Mouse (Mus musculus) hindbrain, postnatal 0 days (tissue): ENCODE measurements around the gene Ccdc12. TPM values are rescaled to one million over a fixed set of nuclear protein-coding genes. Genes with fewer than 3 reads are reported as not detected.

Experiments
- ATAC-seq: fragments of 200-750 bp; cut with Nextera tagmentation; 2 replicates; pipeline ENCODE4 v1.8.0; 2017; ENCODE audit warnings: mild to moderate bottlenecking, moderate TSS enrichment, moderate library complexity
- DNase-seq: peaks from one replicate; pipeline ENCODE4 v3.0.0-alpha.2; 2015; ENCODE audit warnings: low spot score
- H3K27ac ChIP-seq: fragments of 300-500 bp; sonication (generic); 2 replicates; pipeline ENCODE4 v1.5.1; 2014; ENCODE audit warnings: mild to moderate bottlenecking
- H3K27me3 ChIP-seq: fragments of 300-500 bp; sonication (generic); 2 replicates; pipeline ENCODE4 v1.6.1; 2014; ENCODE audit warnings: low read length, mixed read lengths; ENCODE audit not compliant: insufficient read depth
- H3K36me3 ChIP-seq: fragments of 300-500 bp; sonication (generic); 2 replicates; pipeline ENCODE4 v1.6.1; 2014; ENCODE audit warnings: low read length, mixed read lengths; ENCODE audit not compliant: insufficient read depth
- H3K4me1 ChIP-seq: fragments of 300-500 bp; sonication (generic); 2 replicates; pipeline ENCODE4 v1.6.1; 2014; ENCODE audit warnings: antibody characterized with exemption, low read length, mixed read lengths; ENCODE audit not compliant: insufficient read depth
- H3K4me2 ChIP-seq: fragments of 300-500 bp; sonication (generic); 2 replicates; pipeline ENCODE4 v1.6.1; 2014; ENCODE audit warnings: low read depth, mild to moderate bottlenecking, low read length, moderate library complexity, mixed read lengths
- H3K4me3 ChIP-seq: fragments of 300-500 bp; sonication (generic); 2 replicates; pipeline ENCODE4 v1.5.1; 2014; ENCODE audit warnings: low read length
- H3K9ac ChIP-seq: fragments of 300-500 bp; sonication (generic); replicated peaks from 2 replicates; pipeline ENCODE4 v1.6.1; 2014; ENCODE audit warnings: mild to moderate bottlenecking, low read length, moderate library complexity, mixed read lengths
- H3K9me3 ChIP-seq: fragments of 300-500 bp; sonication (generic); 2 replicates; pipeline ENCODE4 v1.6.1; 2016; ENCODE audit warnings: low read length, mixed read lengths
- CTCF ChIP-seq: IDR thresholded peaks from 2 replicates; pipeline ENCODE4 v1.5.1; 2016; ENCODE audit warnings: antibody characterized with exemption, control low read depth, low read depth
- WGBS: fragments of 180-500 bp; shearing (Covaris S2); extraction: QIAGEN DNeasy Blood & Tissue Kit; methylation state at CpG from one replicate; pipeline ENCODE4 v1.1.7; 2014; 5-methylcytosine and 5-hydroxymethylcytosine counted together
- polyA plus RNA-seq: library from polyadenylated mRNA; unstranded; fragments of >200 nt; fragmentation: Nextera tagmentation; extraction: Ambion mirVana; gene quantifications from 2 replicates; pipeline ENCODE4 v1.2.1, GENCODE M21; 2015
- total RNA-seq: library from RNA; depleted of rRNA; stranded (reverse); fragments of >200 nt; gene quantifications from 2 replicates; pipeline ENCODE4 v1.2.3, GENCODE M21; 2014

The Ccdc12 gene
- total and polyA plus RNA-seq, 2 experiments from 2014 or later: 17.0 to 113 TPM

- 82% methylated on average over 6 of the region's 6 CpGs for WGBS
- no peak overlapping the region for H3K27ac ChIP-seq
- H3K4me3 ChIP-seq: no peak overlapping the region
- H3K4me1 ChIP-seq: no peaks in the 10 kb centered on the region
- H3K9ac ChIP-seq: no peak overlapping the region
- no peaks in the 10 kb centered on the region for H3K27me3 ChIP-seq
- H3K4me2 ChIP-seq: no peak overlapping the region
- H3K36me3 ChIP-seq: peaks cover 13% of the 10 kb centered on the region; the same call in 1 of the 2 replicates
- DNase-seq (no peak), ATAC-seq (no peak)
- TF ChIP-seq CTCF: no peak
- H3K9me3 ChIP-seq: no peaks in the 10 kb centered on the region
Observed at GRCm38 (mm10) chr9:110711996-110712395, 55.7 kb downstream of the Ccdc12 start.

- no peaks in the 10 kb centered on the region for H3K4me1 ChIP-seq
- H3K4me2 ChIP-seq: no peak overlapping the region
- no peaks in the 10 kb centered on the region for H3K27me3 ChIP-seq
- H3K36me3 ChIP-seq: peaks cover 13% of the 10 kb centered on the region; the same call in 1 of the 2 replicates
- no peak overlapping the region for H3K27ac ChIP-seq
- no peak for TF ChIP-seq CTCF
- DNase-seq (no peak), ATAC-seq (no peak)
- no peak overlapping the region for H3K4me3 ChIP-seq
- 95% methylated on average over 4 of the region's 4 CpGs for WGBS
- H3K9me3 ChIP-seq: no peaks in the 10 kb centered on the region
- no peak overlapping the region for H3K9ac ChIP-seq
Observed at GRCm38 (mm10) chr9:110712545-110712944, 56.2 kb downstream of the Ccdc12 start.

- Histone ChIP-seq H3K4me2 (no peak overlapping the region), H3K9me3 (no peaks in the 10 kb centered on the region), H3K27me3 (no peaks in the 10 kb centered on the region), H3K27ac (no peak overlapping the region), H3K9ac (no peak overlapping the region), H3K4me3 (no peak overlapping the region), H3K4me1 (no peaks in the 10 kb centered on the region), H3K36me3 (peaks cover 13% of the 10 kb centered on the region; the same call in 1 of the 2 replicates)
- no peak for ATAC-seq
- no peak for DNase-seq
- no peak for TF ChIP-seq CTCF
- WGBS: 83% methylated on average over 1 of the region's 1 CpGs
Observed at GRCm38 (mm10) chr9:110713389-110713788, 57.1 kb downstream of the Ccdc12 start.

- no peaks in the 10 kb centered on the region for H3K27me3 ChIP-seq
- H3K4me3 ChIP-seq: no peak overlapping the region
- no peak overlapping the region for H3K4me2 ChIP-seq
- peaks cover 13% of the 10 kb centered on the region; the same call in 1 of the 2 replicates for H3K36me3 ChIP-seq
- WGBS: 58% methylated on average over 1 of the region's 1 CpGs
- no peaks in the 10 kb centered on the region for H3K9me3 ChIP-seq
- no peak overlapping the region for H3K9ac ChIP-seq
- peak; percentile 64 for TF ChIP-seq CTCF
- no peak for DNase-seq
- ATAC-seq: no peak
- no peaks in the 10 kb centered on the region for H3K4me1 ChIP-seq
- H3K27ac ChIP-seq: no peak overlapping the region
Observed at GRCm38 (mm10) chr9:110715426-110715825, 59.1 kb downstream of the Ccdc12 start.

- peaks cover 13% of the 10 kb centered on the region; the same call in 1 of the 2 replicates for H3K36me3 ChIP-seq
- 27% methylated on average over 4 of the region's 4 CpGs for WGBS
Observed at GRCm38 (mm10) chr9:110716775-110717174, 60.5 kb downstream of the Ccdc12 start.

GRCm38 (mm10) chr9:110718071-110718470 is 61.8 kb downstream of the Ccdc12 start:
- no peaks in the 10 kb centered on the region for H3K9me3 ChIP-seq
- ATAC-seq (no peak), DNase-seq (no peak)
- H3K4me3 ChIP-seq: no peak overlapping the region
- whole genome bisulfite sequencing: 93% methylated on average over 6 of the region's 6 CpGs
- no peaks in the 10 kb centered on the region for H3K27me3 ChIP-seq
- no peak overlapping the region for H3K9ac ChIP-seq
- peaks cover under 1% of the 10 kb centered on the region; the same call in 1 of the 2 replicates for H3K36me3 ChIP-seq
- H3K4me2 ChIP-seq: no peak overlapping the region
- no peak overlapping the region for H3K27ac ChIP-seq
- no peak for TF ChIP-seq CTCF
- no peaks in the 10 kb centered on the region for H3K4me1 ChIP-seq

More at GRCm38 (mm10) chr9:110716775-110717174, 60.5 kb downstream of the Ccdc12 start:
- TF ChIP-seq CTCF: peak; percentile 92
- no peaks in the 10 kb centered on the region for H3K4me1 ChIP-seq
- no peaks in the 10 kb centered on the region for H3K27me3 ChIP-seq
- no peak overlapping the region for H3K27ac ChIP-seq
- H3K4me3 ChIP-seq: no peak overlapping the region
- ATAC-seq (peak; percentile 91), DNase-seq (peak; percentile 87)
- H3K4me2 ChIP-seq: no peak overlapping the region
- H3K9me3 ChIP-seq: no peaks in the 10 kb centered on the region
- H3K9ac ChIP-seq: no peak overlapping the region

GRCm38 (mm10) chr9:110718810-110719209 is 62.5 kb downstream of the Ccdc12 start:
- no peak overlapping the region for H3K4me2 ChIP-seq
- no peaks in the 10 kb centered on the region for H3K27me3 ChIP-seq
- ATAC-seq: no peak
- H3K4me3 ChIP-seq: no peak overlapping the region
- DNase-seq: no peak
- no peaks in the 10 kb centered on the region for H3K36me3 ChIP-seq
- no peaks in the 10 kb centered on the region for H3K4me1 ChIP-seq
- WGBS: 84% methylated on average over 3 of the region's 3 CpGs
- no peak overlapping the region for H3K9ac ChIP-seq
- no peaks in the 10 kb centered on the region for H3K9me3 ChIP-seq
- H3K27ac ChIP-seq: no peak overlapping the region
- TF ChIP-seq CTCF: no peak
